Mouse (Mus musculus): ENCODE measurements around the gene Akap11. TPM values are rescaled to one million over a fixed set of nuclear protein-coding genes. Genes with fewer than 3 reads are reported as not detected.
A peak's percentile ranks its signal among the peaks of the same experiment; 100 is the strongest.
"Not testable (repeated sequence)": the region's sequence is repeated elsewhere in the genome, so short reads cannot be mapped to it uniquely, and the experiment has no call there.

The Akap11 gene
- polyA plus RNA-seq, 1 experiment from 2014 or later: 32.1 TPM

- Histone ChIP-seq H3K27me3 (replicated peaks; ENCODE audit: control insufficient read depth, insufficient read depth, low read length) (no peaks in the 10 kb centered on the region), H3K9me3 (ENCODE audit: control insufficient read depth, low read length) (no peaks in the 10 kb centered on the region), H3K27ac (ENCODE audit: low read depth, low read length) (no peak overlapping the region), H3K9ac (ENCODE audit: low read depth, low read length) (no peak overlapping the region), H3K4me3 (ENCODE audit: low read length) (no peak overlapping the region), H3K36me3 (ENCODE audit: control insufficient read depth, insufficient read depth, low read length) (peaks cover 2% of the 10 kb centered on the region; the same call in 1 of the 2 replicates), H3K4me2 (ENCODE audit: low read length) (no peak overlapping the region), H3K4me1 (ENCODE audit: control insufficient read depth, insufficient read depth, low read depth, low read length) (no peaks in the 10 kb centered on the region)
- 94% methylated on average over 8 of the region's 8 CpGs for WGBS
- no peak for ATAC-seq
These were observed 22.4 kb upstream of the Akap11 start for GRCm38 (mm10) chr14:78559042-78559441.

- not testable (repeated sequence) for H3K27me3 ChIP-seq (replicated peaks; ENCODE audit: control insufficient read depth, insufficient read depth, low read length); H3K36me3 ChIP-seq (ENCODE audit: control insufficient read depth, insufficient read depth, low read length); H3K9me3 ChIP-seq (ENCODE audit: control insufficient read depth, low read length); H3K27ac ChIP-seq (ENCODE audit: low read depth, low read length); ATAC-seq; H3K4me1 ChIP-seq (ENCODE audit: control insufficient read depth, insufficient read depth, low read depth, low read length); H3K9ac ChIP-seq (ENCODE audit: low read depth, low read length); H3K4me2 ChIP-seq (ENCODE audit: low read length); H3K4me3 ChIP-seq (ENCODE audit: low read length)
- 61% methylated on average over 3 of the region's 3 CpGs for WGBS
These were observed 18.2 kb upstream of the Akap11 start for GRCm38 (mm10) chr14:78554830-78555229.

- no peak for ATAC-seq
- Histone ChIP-seq H3K27ac (ENCODE audit: low read depth, low read length) (no peak overlapping the region), H3K4me3 (ENCODE audit: low read length) (no peak overlapping the region), H3K9me3 (ENCODE audit: control insufficient read depth, low read length) (no peaks in the 10 kb centered on the region), H3K4me1 (ENCODE audit: control insufficient read depth, insufficient read depth, low read depth, low read length) (no peaks in the 10 kb centered on the region), H3K4me2 (ENCODE audit: low read length) (no peak overlapping the region), H3K9ac (ENCODE audit: low read depth, low read length) (no peak overlapping the region), H3K36me3 (ENCODE audit: control insufficient read depth, insufficient read depth, low read length) (peaks cover 2% of the 10 kb centered on the region; the same call in 1 of the 2 replicates), H3K27me3 (replicated peaks; ENCODE audit: control insufficient read depth, insufficient read depth, low read length) (no peaks in the 10 kb centered on the region)
- WGBS: 93% methylated on average over 6 of the region's 6 CpGs
These were observed 17.1 kb upstream of the Akap11 start for GRCm38 (mm10) chr14:78553661-78554060.

- Histone ChIP-seq H3K36me3 (ENCODE audit: control insufficient read depth, insufficient read depth, low read length) (no peaks in the 10 kb centered on the region), H3K9ac (ENCODE audit: low read depth, low read length) (no peak overlapping the region), H3K9me3 (ENCODE audit: control insufficient read depth, low read length) (no peaks in the 10 kb centered on the region), H3K4me2 (ENCODE audit: low read length) (no peak overlapping the region), H3K4me3 (ENCODE audit: low read length) (no peak overlapping the region), H3K4me1 (ENCODE audit: control insufficient read depth, insufficient read depth, low read depth, low read length) (no peaks in the 10 kb centered on the region), H3K27me3 (replicated peaks; ENCODE audit: control insufficient read depth, insufficient read depth, low read length) (no peaks in the 10 kb centered on the region), H3K27ac (ENCODE audit: low read depth, low read length) (no peak overlapping the region)
- WGBS: 83% methylated on average over 6 of the region's 6 CpGs
- ATAC-seq: no peak
These were observed 12.2 kb upstream of the Akap11 start for GRCm38 (mm10) chr14:78548807-78549206.

GRCm38 (mm10) chr14:78541319-78541718 is 4.7 kb upstream of the Akap11 start:
- H3K4me3 ChIP-seq (ENCODE audit: low read length): no peak overlapping the region
- no peaks in the 10 kb centered on the region for H3K36me3 ChIP-seq (ENCODE audit: control insufficient read depth, insufficient read depth, low read length)
- peaks cover 7% of the 10 kb centered on the region; the same call in 1 of the 2 replicates for H3K4me1 ChIP-seq (ENCODE audit: control insufficient read depth, insufficient read depth, low read depth, low read length)
- H3K9me3 ChIP-seq (ENCODE audit: control insufficient read depth, low read length): no peaks in the 10 kb centered on the region
- no peak overlapping the region for H3K27ac ChIP-seq (ENCODE audit: low read depth, low read length)
- H3K27me3 ChIP-seq (replicated peaks; ENCODE audit: control insufficient read depth, insufficient read depth, low read length): no peaks in the 10 kb centered on the region
- no peak overlapping the region for H3K9ac ChIP-seq (ENCODE audit: low read depth, low read length)
- ATAC-seq: no peak
- H3K4me2 ChIP-seq (ENCODE audit: low read length): no peak overlapping the region
- WGBS: 63% methylated on average over 3 of the region's 3 CpGs

GRCm38 (mm10) chr14:78539821-78540220 is 3.2 kb upstream of the Akap11 start:
- Histone ChIP-seq H3K4me1 (ENCODE audit: control insufficient read depth, insufficient read depth, low read depth, low read length) (peaks cover 16% of the 10 kb centered on the region), H3K4me2 (ENCODE audit: low read length) (no peak overlapping the region), H3K27ac (ENCODE audit: low read depth, low read length) (no peak overlapping the region), H3K4me3 (ENCODE audit: low read length) (no peak overlapping the region), H3K36me3 (ENCODE audit: control insufficient read depth, insufficient read depth, low read length) (no peaks in the 10 kb centered on the region), H3K27me3 (replicated peaks; ENCODE audit: control insufficient read depth, insufficient read depth, low read length) (no peaks in the 10 kb centered on the region), H3K9me3 (ENCODE audit: control insufficient read depth, low read length) (no peaks in the 10 kb centered on the region), H3K9ac (ENCODE audit: low read depth, low read length) (no peak overlapping the region)
- ATAC-seq: no peak
- WGBS: 92% methylated on average over 1 of the region's 1 CpGs

GRCm38 (mm10) chr14:78538572-78539320 is 2.1 kb upstream of the Akap11 start:
- no peak overlapping the region for H3K9ac ChIP-seq (ENCODE audit: low read depth, low read length)
- H3K36me3 ChIP-seq (ENCODE audit: control insufficient read depth, insufficient read depth, low read length): no peaks in the 10 kb centered on the region
- H3K27ac ChIP-seq (ENCODE audit: low read depth, low read length): no peak overlapping the region
- H3K9me3 ChIP-seq (ENCODE audit: control insufficient read depth, low read length): no peaks in the 10 kb centered on the region
- H3K4me1 ChIP-seq (ENCODE audit: control insufficient read depth, insufficient read depth, low read depth, low read length): peaks cover 24% of the 10 kb centered on the region
- H3K4me2 ChIP-seq (ENCODE audit: low read length): no peak overlapping the region
- ATAC-seq: no peak
- no peaks in the 10 kb centered on the region for H3K27me3 ChIP-seq (replicated peaks; ENCODE audit: control insufficient read depth, insufficient read depth, low read length)
- no peak overlapping the region for H3K4me3 ChIP-seq (ENCODE audit: low read length)
- WGBS: 56% methylated on average over 5 of the region's 5 CpGs

- peak overlapping the region; percentile 95 for H3K4me3 ChIP-seq (ENCODE audit: low read length)
- H3K4me2 ChIP-seq (ENCODE audit: low read length): peak overlapping the region; percentile 78
- no peaks in the 10 kb centered on the region for H3K36me3 ChIP-seq (ENCODE audit: control insufficient read depth, insufficient read depth, low read length)
- 27% methylated on average over 6 of the region's 6 CpGs for WGBS
- ATAC-seq: no peak
- H3K27ac ChIP-seq (ENCODE audit: low read depth, low read length): peak overlapping the region; percentile 98
- peaks cover 24% of the 10 kb centered on the region for H3K4me1 ChIP-seq (ENCODE audit: control insufficient read depth, insufficient read depth, low read depth, low read length)
- H3K9ac ChIP-seq (ENCODE audit: low read depth, low read length): peak overlapping the region; percentile 97
- H3K9me3 ChIP-seq (ENCODE audit: control insufficient read depth, low read length): no peaks in the 10 kb centered on the region
- no peaks in the 10 kb centered on the region for H3K27me3 ChIP-seq (replicated peaks; ENCODE audit: control insufficient read depth, insufficient read depth, low read length)
These were observed 943 bp upstream of the Akap11 start for GRCm38 (mm10) chr14:78537551-78537950.

GRCm38 (mm10) chr14:78535366-78535765 is 1.2 kb downstream of the Akap11 start:
- Histone ChIP-seq H3K27ac (ENCODE audit: low read depth, low read length) (peak overlapping the region; percentile 16; the same call in 1 of the 2 replicates), H3K36me3 (ENCODE audit: control insufficient read depth, insufficient read depth, low read length) (no peaks in the 10 kb centered on the region), H3K9me3 (ENCODE audit: control insufficient read depth, low read length) (no peaks in the 10 kb centered on the region), H3K27me3 (replicated peaks; ENCODE audit: control insufficient read depth, insufficient read depth, low read length) (no peaks in the 10 kb centered on the region), H3K4me1 (ENCODE audit: control insufficient read depth, insufficient read depth, low read depth, low read length) (peaks cover 24% of the 10 kb centered on the region), H3K4me3 (ENCODE audit: low read length) (peak overlapping the region; percentile 95), H3K4me2 (ENCODE audit: low read length) (peak overlapping the region; percentile 78), H3K9ac (ENCODE audit: low read depth, low read length) (peak overlapping the region; percentile 97)
- 21% methylated on average over 2 of the region's 2 CpGs for WGBS
- no peak for ATAC-seq

All from hindbrain, embryonic 16.5 days (tissue).